Mouse (Mus musculus): ENCODE measurements at regions not wholly inside any gene's neighbourhood (a gene's known extent, or its start where the extent isn't known, plus 50 kb on each side); places are given as distances from the start of the nearest gene placed in this dataset.

- H3K4me3 ChIP-seq (ENCODE audit: insufficient read depth, low read length): no peak overlapping the region
- TF ChIP-seq CTCF (IDR thresholded peaks at IDR 0.05; ENCODE audit: borderline replicate concordance, insufficient read depth, low read length): no peak
- H3K4me1 ChIP-seq (ENCODE audit: control insufficient read depth, insufficient read depth, low read length): no peaks in the 10 kb centered on the region
- peak overlapping the region; percentile 40; the same call in 1 of the 2 replicates for H3K27ac ChIP-seq (ENCODE audit: insufficient read depth, low read length)
Observed at GRCm38 (mm10) chr4:35477211-35478005, 251.4 kb upstream of the C9orf72 start.

GRCm38 (mm10) chr4:35474020-35474419 lies 248.0 kb upstream of the C9orf72 start:
- Histone ChIP-seq H3K27ac (ENCODE audit: insufficient read depth, low read length) (no peak overlapping the region), H3K4me3 (ENCODE audit: insufficient read depth, low read length) (no peak overlapping the region), H3K4me1 (ENCODE audit: control insufficient read depth, insufficient read depth, low read length) (no peaks in the 10 kb centered on the region)
- TF ChIP-seq CTCF (IDR thresholded peaks at IDR 0.05; ENCODE audit: borderline replicate concordance, insufficient read depth, low read length): no peak
- no peak for TF ChIP-seq POLR2A (IDR thresholded peaks at IDR 0.05; ENCODE audit: low read depth, low read length)

All from embryonic fibroblast, embryonic 13.5 days (primary cell).